Mouse (Mus musculus) stomach, postnatal 0 days (tissue): Measurements from ENCODE around the gene Lctl.

ENCODE experiments used
- CTCF ChIP-seq: IDR thresholded peaks from 2 replicates; pipeline ENCODE4 v1.5.1; 2016; ENCODE audit warnings: antibody characterized with exemption, low read depth, mild to moderate bottlenecking, moderate library complexity
- EP300 ChIP-seq: optimal IDR thresholded peaks from 2 replicates; pipeline ENCODE3; 2016; ENCODE audit warnings: antibody characterized with exemption

DNA sequence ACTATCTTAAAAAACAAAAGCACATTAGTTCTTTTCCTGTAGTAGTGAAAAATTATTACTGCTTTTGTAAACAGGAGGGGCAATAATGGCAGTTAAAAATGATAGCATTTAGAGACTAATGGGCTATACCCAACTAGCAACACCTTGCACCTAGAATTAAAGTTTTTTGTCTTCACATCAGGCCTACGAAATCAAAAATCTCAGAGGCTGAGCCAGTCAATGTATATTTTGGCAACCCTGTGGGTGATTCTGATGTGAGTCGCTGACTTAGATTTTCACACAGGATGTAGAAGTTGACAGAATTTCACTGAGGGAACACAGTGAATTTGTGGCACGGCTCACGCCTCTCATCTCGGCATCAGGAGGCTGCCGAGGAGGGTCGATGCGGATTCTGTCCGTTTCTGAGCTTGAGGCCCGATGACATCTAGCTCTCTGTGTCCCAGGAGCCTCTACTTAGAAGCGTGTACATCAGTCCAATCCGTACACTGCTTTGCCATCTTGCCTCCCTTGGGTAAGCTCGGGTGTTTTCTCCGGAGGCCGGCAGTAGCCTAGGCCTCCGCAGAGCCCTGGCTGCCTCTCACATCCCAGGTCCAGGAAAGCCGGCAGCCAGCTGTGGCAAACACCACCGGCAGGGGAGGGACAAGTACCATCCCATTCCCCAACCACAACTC is 55.3 kb downstream of the Lctl start:
- TF ChIP-seq CTCF = peak; percentile 15; the same call in 1 of the 2 replicates
- no peak for TF ChIP-seq EP300
